Mouse (Mus musculus) midbrain, embryonic 13.5 days (tissue): ENCODE data around the gene 4930404N11Rik. TPM values are rescaled to one million over a fixed set of nuclear protein-coding genes. Genes with fewer than 3 reads are reported as not detected.

Source experiments
- ATAC-seq: fragments of 200-750 bp; cut with Nextera tagmentation; 2 replicates; pipeline ENCODE4 v1.8.0; 2017; ENCODE audit warnings: mild to moderate bottlenecking, moderate TSS enrichment, moderate library complexity
- H3K27ac ChIP-seq: fragments of 300-500 bp; sonication (generic); 2 replicates; pipeline ENCODE4 v1.5.1; 2015; ENCODE audit warnings: inconsistent platforms, mild to moderate bottlenecking, moderate library complexity
- H3K27me3 ChIP-seq: fragments of 300-500 bp; sonication (generic); 2 replicates; pipeline ENCODE4 v1.6.1; 2015; ENCODE audit warnings: mild to moderate bottlenecking, inconsistent platforms
- H3K36me3 ChIP-seq: fragments of 300-500 bp; sonication (generic); 2 replicates; pipeline ENCODE4 v1.6.1; 2015; ENCODE audit warnings: mild to moderate bottlenecking, inconsistent platforms
- H3K4me1 ChIP-seq: fragments of 300-500 bp; sonication (generic); replicated peaks from 2 replicates; pipeline ENCODE4 v1.6.1; 2015; ENCODE audit warnings: inconsistent platforms
- H3K4me2 ChIP-seq: fragments of 300-500 bp; sonication (generic); replicated peaks from 2 replicates; pipeline ENCODE4 v1.6.1; 2015; ENCODE audit warnings: moderate library complexity, mild to moderate bottlenecking, inconsistent platforms
- H3K4me3 ChIP-seq: fragments of 300-500 bp; sonication (generic); replicated peaks from 2 replicates; pipeline ENCODE4 v1.5.1; 2015; ENCODE audit warnings: mild to moderate bottlenecking, inconsistent platforms
- H3K9ac ChIP-seq: fragments of 300-500 bp; sonication (generic); replicated peaks from 2 replicates; pipeline ENCODE4 v1.6.1; 2015; ENCODE audit warnings: mild to moderate bottlenecking, inconsistent platforms
- H3K9me3 ChIP-seq: fragments of 300-500 bp; sonication (generic); 2 replicates; pipeline ENCODE4 v1.6.1; 2016; ENCODE audit warnings: mild to moderate bottlenecking, inconsistent platforms
- WGBS: fragments of 180-500 bp; shearing (Covaris S2); methylation state at CpG from one replicate; pipeline ENCODE4 v1.1.7; 2015; 5-methylcytosine and 5-hydroxymethylcytosine counted together
- polyA plus RNA-seq: library from polyadenylated mRNA; unstranded; fragments of >200 nt; fragmentation: Nextera tagmentation; extraction: Ambion mirVana; gene quantifications from 2 replicates; pipeline ENCODE4 v1.2.1, GENCODE M21; 2015

4930404N11Rik gene
- polyA plus RNA-seq, 1 experiment from 2014 or later, result 0.44 TPM

DNA sequence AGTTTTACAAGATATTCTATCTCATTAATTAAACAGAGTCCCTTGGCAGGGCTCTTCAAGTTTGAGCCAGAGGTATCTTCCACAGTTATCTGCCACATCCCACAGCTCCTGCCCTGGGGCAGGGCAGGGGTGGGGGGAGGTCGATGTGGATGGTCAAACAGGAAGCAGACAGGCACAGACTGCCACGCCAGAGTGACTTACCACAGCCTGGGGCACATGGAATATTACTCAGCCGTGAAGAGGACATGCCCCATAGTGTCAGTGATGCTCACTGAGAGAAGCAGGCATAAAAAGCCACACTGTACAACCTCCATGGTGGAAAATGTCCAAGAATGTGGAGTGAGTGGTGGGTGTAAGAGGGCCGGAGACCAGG, 20.5 kb downstream of the 4930404N11Rik start:
- 92% methylated on average over 4 of the region's 4 CpGs for WGBS
- ATAC-seq, result no peak
- Histone ChIP-seq H3K27me3 (peaks cover 71% of the 10 kb centered on the region), H3K27ac (no peak overlapping the region), H3K36me3 (peaks cover 8% of the 10 kb centered on the region; the same call in 1 of the 2 replicates), H3K4me3 (no peak overlapping the region), H3K4me1 (peaks cover 32% of the 10 kb centered on the region), H3K9ac (no peak overlapping the region), H3K9me3 (no peaks in the 10 kb centered on the region), H3K4me2 (no peak overlapping the region)

DNA sequence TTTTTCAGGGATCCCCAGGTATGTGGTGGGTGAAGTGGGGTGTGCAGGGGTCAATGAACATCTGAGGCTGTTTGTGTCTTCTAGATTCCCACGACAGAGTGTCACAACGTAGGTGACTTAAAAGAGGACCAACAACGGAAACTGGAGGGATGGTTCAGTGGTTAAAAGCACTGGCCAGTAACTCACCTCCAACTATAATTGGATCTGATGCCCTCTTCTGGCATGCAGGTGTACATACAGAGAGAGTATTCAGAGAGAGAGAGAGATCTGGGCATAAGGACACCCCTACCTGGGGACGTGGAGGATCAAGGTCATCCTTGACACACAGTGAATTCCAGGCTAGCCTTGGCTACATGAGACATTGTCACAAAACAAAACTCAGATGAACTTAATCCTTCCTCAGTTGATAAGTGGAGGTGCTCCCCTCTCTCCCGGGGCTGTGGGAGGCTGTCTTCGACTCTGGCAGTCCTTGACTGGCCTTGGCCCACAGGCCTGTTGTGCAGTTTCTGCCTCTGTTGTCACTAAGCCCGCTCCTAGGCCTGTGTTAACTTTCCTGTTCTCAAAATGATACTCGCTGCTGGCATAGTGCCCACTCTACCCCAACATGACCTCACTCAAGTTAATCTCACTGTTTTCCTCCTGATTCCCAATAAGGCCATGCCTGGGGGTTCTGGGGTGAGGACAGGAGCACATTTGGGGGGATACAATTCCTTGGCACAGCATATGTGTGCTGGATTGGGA, 21.0 kb downstream of the 4930404N11Rik start:
- Histone ChIP-seq H3K9ac (no peak overlapping the region), H3K9me3 (no peaks in the 10 kb centered on the region), H3K4me2 (no peak overlapping the region), H3K27ac (no peak overlapping the region), H3K4me1 (peaks cover 27% of the 10 kb centered on the region), H3K27me3 (peaks cover 71% of the 10 kb centered on the region), H3K4me3 (no peak overlapping the region), H3K36me3 (peaks cover 8% of the 10 kb centered on the region; the same call in 1 of the 2 replicates)
- no peak for ATAC-seq
- WGBS, result 57% methylated on average over 8 of the region's 8 CpGs

DNA sequence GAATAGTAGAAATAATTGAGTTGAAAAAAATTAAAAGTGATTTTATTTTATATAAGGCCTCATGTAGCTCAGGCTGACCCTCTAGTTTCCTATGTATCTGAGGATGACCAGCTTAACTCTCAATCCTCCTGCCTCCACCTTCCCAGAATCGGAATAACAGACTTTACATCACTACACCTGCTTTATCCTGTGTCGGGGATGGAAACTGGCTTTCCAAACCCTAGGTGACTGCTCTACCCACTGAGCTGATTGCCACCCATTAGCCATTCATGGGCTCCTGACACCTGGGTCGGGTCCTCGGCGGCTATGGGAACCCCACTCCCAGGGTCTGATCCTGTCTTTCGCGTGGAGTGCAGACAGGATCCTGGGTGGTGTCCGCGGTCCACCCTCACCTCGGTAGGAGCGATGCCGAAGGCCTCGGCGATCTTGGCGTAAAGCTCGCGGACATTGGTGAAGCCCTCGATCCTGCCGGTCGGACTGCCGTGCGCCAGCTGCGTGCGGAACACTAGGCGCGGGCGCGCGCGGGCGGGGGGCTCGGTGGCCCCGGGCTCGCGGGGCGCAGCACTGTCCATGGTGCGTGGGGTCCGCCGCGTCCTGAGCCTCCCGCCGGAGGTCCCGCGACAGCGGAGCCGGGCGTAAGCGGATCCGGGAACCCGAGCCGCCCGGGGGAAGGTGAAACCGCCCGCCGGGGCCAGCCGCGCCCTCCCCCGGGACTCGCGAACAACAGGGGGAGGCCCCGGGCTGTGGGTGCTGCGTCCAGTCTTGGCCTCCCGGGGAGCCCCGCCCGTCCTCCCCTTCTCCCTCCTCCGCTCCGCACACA, 22.7 kb downstream of the 4930404N11Rik start, which contains the start of gene Gipc3:
Gipc3 (minus strand) TSS at position 581 of the 820 bp plus-strand sequence.
- peaks cover 4% of the 10 kb centered on the region; the same call in 1 of the 2 replicates for H3K36me3 ChIP-seq
- H3K9me3 ChIP-seq, result no peaks in the 10 kb centered on the region
- peaks cover 18% of the 10 kb centered on the region for H3K4me1 ChIP-seq
- no peak within 1 kb of the TSS for H3K27ac ChIP-seq
- WGBS, result 4% methylated on average over 63 of the region's 67 CpGs
- H3K9ac ChIP-seq, result peak within 1 kb of the TSS; percentile 66
- peak within 1 kb of the TSS; percentile 42 for H3K4me3 ChIP-seq
- H3K4me2 ChIP-seq, result peak within 1 kb of the TSS; percentile 64
- peaks cover 79% of the 10 kb centered on the region for H3K27me3 ChIP-seq
- 0 out of 2 replicates have a peak, but pooled peaks have one; percentile 7 for ATAC-seq

DNA sequence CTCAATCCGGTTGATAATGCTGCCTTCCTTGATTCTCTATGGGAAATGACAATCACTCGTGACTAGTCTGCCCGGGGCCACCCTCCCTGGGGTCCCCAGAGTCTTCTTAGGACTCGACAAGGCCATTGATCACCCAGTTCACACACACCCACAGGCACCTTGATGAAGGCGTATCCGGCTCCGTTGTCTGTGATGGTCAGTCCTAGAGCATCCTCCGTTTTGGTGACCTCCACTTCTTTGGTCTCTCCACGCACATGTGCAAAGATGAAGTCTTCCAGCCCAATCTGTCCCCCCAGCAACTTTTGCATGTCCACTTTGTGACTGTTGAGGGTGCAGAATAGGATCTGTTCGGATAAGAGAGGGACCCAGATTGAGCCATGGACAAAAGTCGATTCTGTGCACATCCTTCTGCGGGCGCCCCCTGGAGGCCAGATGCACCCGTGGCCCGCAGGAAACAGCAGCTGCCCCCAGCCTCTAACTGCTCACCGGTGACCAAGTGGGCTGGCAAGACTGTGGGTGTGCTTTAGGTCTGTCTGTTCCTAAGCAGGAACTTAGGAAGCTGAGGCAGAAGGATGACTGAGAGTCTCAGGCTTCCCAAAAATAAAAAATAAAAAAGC, 24.2 kb downstream of the 4930404N11Rik start:
- peaks cover 10% of the 10 kb centered on the region for H3K4me1 ChIP-seq
- H3K27ac ChIP-seq, result no peak overlapping the region
- WGBS, result 31% methylated on average over 16 of the region's 16 CpGs
- no peaks in the 10 kb centered on the region for H3K36me3 ChIP-seq
- no peaks in the 10 kb centered on the region for H3K9me3 ChIP-seq
- peaks cover 73% of the 10 kb centered on the region for H3K27me3 ChIP-seq
- H3K4me3 ChIP-seq, result no peak overlapping the region
- no peak for ATAC-seq
- no peak overlapping the region for H3K9ac ChIP-seq
- no peak overlapping the region for H3K4me2 ChIP-seq

DNA sequence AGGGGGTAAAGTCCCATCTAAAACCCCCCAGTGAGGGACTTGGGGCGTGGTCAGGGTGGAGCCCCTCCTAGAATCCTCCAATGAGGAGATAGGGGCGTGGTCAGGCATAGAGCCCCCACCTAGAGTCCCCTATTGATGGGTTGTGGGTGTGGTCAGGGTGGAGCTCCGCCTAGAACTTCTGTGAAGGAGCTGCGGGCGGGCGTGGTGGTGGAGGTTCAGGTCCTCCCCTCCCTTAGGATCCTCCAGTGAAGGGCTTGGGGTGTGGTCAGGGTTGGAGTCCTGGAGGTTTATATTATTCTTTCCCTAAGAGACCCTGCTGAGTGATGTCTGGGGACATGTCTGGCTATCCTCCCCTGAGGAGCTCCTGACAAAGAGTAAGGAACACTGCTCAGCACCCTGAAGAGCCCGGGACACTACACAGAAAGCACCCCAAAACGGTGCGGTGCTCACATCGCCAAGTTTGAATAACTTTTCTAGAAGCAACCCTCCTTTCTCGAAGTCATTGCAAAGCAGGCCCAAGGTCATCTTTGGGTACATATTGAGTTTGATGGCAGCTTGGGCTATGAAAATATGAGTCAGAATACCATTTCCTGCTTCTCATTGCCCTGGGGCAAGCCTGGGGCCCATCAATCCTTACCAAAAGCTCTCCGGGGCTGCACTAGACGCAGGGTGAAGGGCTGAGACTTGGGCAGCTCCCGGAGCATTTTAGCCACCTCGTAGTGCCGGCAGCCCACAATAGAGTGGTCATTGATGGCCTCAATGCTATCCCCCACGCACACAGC, 24.9 kb downstream of the 4930404N11Rik start:
- Histone ChIP-seq H3K4me2 (no peak overlapping the region), H3K4me3 (no peak overlapping the region), H3K4me1 (peaks cover 9% of the 10 kb centered on the region), H3K27ac (no peak overlapping the region), H3K36me3 (no peaks in the 10 kb centered on the region), H3K27me3 (peaks cover 67% of the 10 kb centered on the region), H3K9ac (no peak overlapping the region), H3K9me3 (no peaks in the 10 kb centered on the region)
- no peak for ATAC-seq
- 39% methylated on average over 17 of the region's 17 CpGs for WGBS

DNA sequence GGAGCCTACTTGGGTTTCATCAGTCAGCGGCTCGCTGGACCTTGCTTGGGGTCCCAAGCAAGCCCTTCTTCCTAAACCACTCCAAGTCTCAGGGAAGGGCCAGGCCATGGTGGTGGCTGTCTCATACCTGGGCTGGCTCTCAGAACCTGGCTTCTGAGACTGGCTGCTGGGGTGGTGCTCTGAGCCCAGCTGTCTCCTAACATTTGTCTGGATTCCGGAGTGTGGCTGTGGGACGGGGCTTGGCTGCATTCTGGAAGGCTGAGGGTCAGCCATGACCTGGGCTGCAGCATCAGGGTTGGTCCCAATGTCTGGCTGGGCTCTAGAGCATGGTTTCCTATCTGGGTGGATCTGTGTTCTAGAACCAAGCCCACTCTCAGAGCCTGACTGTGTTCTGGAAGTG, 29.1 kb downstream of the 4930404N11Rik start:
- Histone ChIP-seq H3K36me3 (no peaks in the 10 kb centered on the region), H3K27ac (no peak overlapping the region), H3K9ac (no peak overlapping the region), H3K9me3 (no peaks in the 10 kb centered on the region), H3K4me1 (0 out of 2 replicates have a peak, but pooled peaks cover 4% of the 10 kb centered on the region), H3K27me3 (peaks cover 55% of the 10 kb centered on the region), H3K4me2 (no peak overlapping the region), H3K4me3 (no peak overlapping the region)
- 93% methylated on average over 4 of the region's 4 CpGs for WGBS
- ATAC-seq, result no peak

DNA sequence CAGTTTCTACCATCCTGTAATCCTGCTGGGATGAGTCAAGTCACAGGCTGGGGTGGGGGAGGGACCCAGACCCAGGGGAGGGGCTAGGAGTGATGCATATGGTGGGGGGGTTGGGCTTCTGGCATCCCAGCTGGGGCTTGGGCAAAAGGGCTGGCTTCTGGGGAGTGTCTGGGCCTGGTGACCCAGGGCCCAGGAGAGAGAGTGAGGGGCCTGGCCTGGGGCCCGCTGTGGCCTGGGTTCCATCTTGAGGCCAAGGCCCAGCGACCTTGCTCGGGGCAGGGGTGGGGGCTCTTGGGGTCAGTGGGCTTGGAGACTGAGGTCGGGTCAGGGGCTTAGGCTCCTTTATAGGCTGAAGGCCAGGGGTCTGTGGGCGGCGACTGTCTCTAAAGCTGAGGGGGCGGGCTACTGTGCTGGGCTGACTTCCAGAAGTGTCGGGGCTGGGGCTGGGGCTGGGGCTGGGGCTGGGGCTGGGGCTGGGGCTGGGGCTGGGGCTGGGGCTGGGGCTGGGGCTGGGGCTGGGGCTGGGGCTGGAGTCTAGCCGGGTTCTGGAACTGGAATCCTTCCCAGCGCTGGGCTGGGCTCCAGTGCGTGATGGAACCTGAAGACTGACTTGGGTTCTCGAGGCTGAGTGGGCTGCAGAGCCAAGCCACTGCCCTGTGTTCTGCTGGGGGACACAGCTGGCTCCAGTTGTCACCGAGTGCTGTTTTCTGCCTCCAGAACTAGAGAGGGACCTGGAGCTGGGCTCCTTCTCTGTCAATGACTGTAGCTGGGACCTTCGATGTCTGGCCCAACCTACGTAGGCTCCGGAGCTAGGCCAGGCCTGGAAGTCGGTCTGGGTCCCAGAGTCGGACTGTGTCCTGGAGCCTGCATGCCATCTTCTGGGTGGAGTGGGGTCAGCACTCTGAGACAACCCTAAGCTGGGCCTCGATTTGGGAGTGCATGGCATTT, 29.9 kb downstream of the 4930404N11Rik start:
- H3K36me3 ChIP-seq, result no peaks in the 10 kb centered on the region
- peaks cover 50% of the 10 kb centered on the region for H3K27me3 ChIP-seq
- peak overlapping the region; percentile 46; the same call in 1 of the 2 replicates for H3K9ac ChIP-seq
- H3K4me2 ChIP-seq, result no peak overlapping the region
- no peaks in the 10 kb centered on the region for H3K9me3 ChIP-seq
- no peak overlapping the region for H3K27ac ChIP-seq
- 33% methylated on average over 18 of the region's 19 CpGs for WGBS
- ATAC-seq, result no peak
- 0 out of 2 replicates have a peak, but pooled peaks cover 4% of the 10 kb centered on the region for H3K4me1 ChIP-seq
- no peak overlapping the region for H3K4me3 ChIP-seq

DNA sequence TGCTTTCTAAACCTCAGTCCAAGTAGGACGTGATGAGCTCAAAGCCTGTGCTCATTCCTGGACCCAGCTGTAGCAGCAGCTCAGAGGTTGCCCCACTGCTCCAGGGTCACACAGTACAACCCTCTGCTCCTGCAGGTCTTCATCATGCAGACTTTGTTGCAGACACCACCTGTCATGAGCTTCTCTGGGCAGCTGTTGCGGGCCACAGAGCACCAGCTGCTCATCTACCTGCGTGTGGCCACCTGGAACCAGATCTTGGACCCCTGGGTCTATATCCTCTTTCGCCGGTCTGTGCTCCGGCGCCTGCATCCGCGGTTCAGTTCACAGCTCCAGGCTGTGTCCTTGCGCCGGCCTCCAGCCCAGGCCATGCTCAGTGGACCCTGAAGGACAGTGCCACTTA, 31.3 kb downstream of the 4930404N11Rik start:
- WGBS, result 56% methylated on average over 11 of the region's 11 CpGs
- no peaks in the 10 kb centered on the region for H3K36me3 ChIP-seq
- no peak overlapping the region for H3K27ac ChIP-seq
- peaks cover 52% of the 10 kb centered on the region for H3K27me3 ChIP-seq
- ATAC-seq, result no peak
- 0 out of 2 replicates have a peak, but pooled peaks cover 4% of the 10 kb centered on the region for H3K4me1 ChIP-seq
- H3K4me2 ChIP-seq, result no peak overlapping the region
- no peak overlapping the region for H3K4me3 ChIP-seq
- no peaks in the 10 kb centered on the region for H3K9me3 ChIP-seq
- no peak overlapping the region for H3K9ac ChIP-seq

DNA sequence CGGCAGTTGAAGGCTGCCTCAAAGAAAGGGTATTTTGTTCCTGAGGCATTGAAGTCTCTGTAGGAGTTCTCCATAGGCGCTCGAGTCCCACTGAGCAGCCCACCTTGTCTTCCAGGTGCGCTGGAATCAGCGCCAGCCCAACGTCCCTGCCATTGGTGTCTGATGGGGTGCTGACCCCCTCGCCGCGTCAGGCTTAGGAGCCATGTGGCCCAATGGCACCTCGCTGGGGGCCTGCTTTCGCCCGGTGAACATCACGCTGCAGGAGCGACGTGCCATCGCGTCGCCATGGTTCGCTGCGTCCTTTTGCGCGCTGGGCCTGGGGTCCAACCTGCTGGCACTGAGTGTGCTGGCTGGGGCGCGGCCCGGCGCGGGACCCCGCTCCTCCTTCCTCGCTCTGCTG, 33.3 kb downstream of the 4930404N11Rik start:
- no peak for ATAC-seq
- WGBS, result 10% methylated on average over 29 of the region's 29 CpGs
- Histone ChIP-seq H3K9me3 (no peaks in the 10 kb centered on the region), H3K9ac (0 out of 2 replicates have a peak overlapping the region, but pooled peaks have one; percentile 10), H3K27me3 (peaks cover 40% of the 10 kb centered on the region), H3K36me3 (peaks cover 8% of the 10 kb centered on the region), H3K27ac (no peak overlapping the region), H3K4me3 (no peak overlapping the region), H3K4me1 (0 out of 2 replicates have a peak, but pooled peaks cover 4% of the 10 kb centered on the region), H3K4me2 (no peak overlapping the region)

DNA sequence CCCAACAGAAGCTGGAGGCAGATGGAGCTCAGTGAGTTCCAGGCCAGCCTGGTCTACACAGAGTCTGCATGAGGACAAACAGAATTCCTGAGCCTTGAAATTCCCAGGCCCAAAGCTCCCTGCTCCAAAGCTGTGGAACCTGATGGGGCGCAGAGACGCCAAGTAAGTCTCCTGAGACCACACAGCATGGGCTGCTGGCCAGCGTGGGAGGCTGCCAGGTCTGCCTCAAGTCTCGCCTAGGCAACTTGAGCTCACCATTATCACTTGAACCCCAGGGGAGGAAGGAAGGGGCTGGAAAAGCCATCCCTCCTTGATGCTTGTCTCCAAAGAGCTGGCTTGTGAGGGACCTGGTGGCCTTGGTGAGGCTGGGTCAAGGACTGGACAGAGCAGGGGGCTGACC, 35.6 kb downstream of the 4930404N11Rik start:
- no peak overlapping the region for H3K27ac ChIP-seq
- H3K9ac ChIP-seq, result no peak overlapping the region
- H3K9me3 ChIP-seq, result no peaks in the 10 kb centered on the region
- no peak overlapping the region for H3K4me3 ChIP-seq
- WGBS, result 67% methylated on average over 4 of the region's 4 CpGs
- H3K27me3 ChIP-seq, result peaks cover 36% of the 10 kb centered on the region
- ATAC-seq, result no peak
- peaks cover 31% of the 10 kb centered on the region for H3K36me3 ChIP-seq
- 0 out of 2 replicates have a peak, but pooled peaks cover 4% of the 10 kb centered on the region for H3K4me1 ChIP-seq
- H3K4me2 ChIP-seq, result no peak overlapping the region
